18 mouse cellular contexts compared by ENCODE assay signal in the genomic region with DNA sequence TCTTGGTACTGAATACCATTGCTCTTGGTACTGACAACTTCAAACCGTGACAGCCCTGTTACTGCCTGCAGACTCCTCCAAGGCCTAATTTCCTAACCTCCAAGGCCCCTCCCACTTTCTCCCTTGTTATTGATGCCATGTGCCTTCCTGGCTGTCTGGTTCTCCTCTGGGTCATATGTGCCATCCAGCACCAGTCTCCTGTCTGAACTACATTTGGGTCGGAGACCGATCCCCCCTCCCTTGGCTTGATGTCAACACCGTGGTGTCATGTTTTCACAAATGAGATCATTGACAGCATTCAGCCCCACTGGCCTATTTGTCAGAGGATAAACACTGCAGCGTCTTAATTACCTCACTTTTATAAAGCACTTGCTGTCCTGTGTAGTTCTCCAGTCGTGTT.
"Had no signal": no experiment of that assay in that cellular context is flagged by ENCODE, and none has a peak within 500 bp of the region (broad histone marks: within the 10 kb centered on the region; RNA-seq: fewer than 3 reads in every experiment).

No protein-coding gene starts in this region.

- H3K27ac ChIP-seq: kidney, postnatal 0 days; layer of hippocampus, adult 2 months; limb, embryonic 12.5 days; limb, embryonic 15.5 days; liver, embryonic 14.5 days; stomach, embryonic 15.5 days had no signal

- H3K27me3 ChIP-seq: limb, embryonic 12.5 days; limb, embryonic 15.5 days; stomach, embryonic 15.5 days had no signal

- H3K9ac ChIP-seq: limb, embryonic 12.5 days; limb, embryonic 15.5 days; liver, embryonic 14.5 days; liver, postnatal 0 days; lung, embryonic 14.5 days; stomach, embryonic 15.5 days had no signal

- DNase-seq: kidney, postnatal 25 days; layer of hippocampus, adult 9-11 months; liver, postnatal 0 days; lung, embryonic 14.5 days; lung, postnatal 14 days; lung, postnatal 4 days; midbrain, embryonic 14.5 days; right cerebral cortex, postnatal 25 days; spleen, adult 18-20 months; thymus, postnatal 25 days had no signal

- H3K36me3 ChIP-seq: limb, embryonic 12.5 days; limb, embryonic 15.5 days; stomach, embryonic 15.5 days had no signal

- H3K4me1 ChIP-seq: limb, embryonic 12.5 days; limb, embryonic 15.5 days; stomach, embryonic 15.5 days had no signal

- H3K9me3 ChIP-seq: limb, embryonic 15.5 days; stomach, embryonic 15.5 days had no signal

- H3K4me2 ChIP-seq: limb, embryonic 12.5 days; limb, embryonic 15.5 days; liver, embryonic 11.5 days; lung, embryonic 14.5 days; midbrain, embryonic 11.5 days; stomach, embryonic 15.5 days had no signal

- H3K4me3 ChIP-seq: layer of hippocampus, adult 2 months; limb, embryonic 12.5 days; limb, embryonic 15.5 days; stomach, embryonic 15.5 days had no signal
